Mouse (Mus musculus) heart, adult 2 months (tissue): ENCODE measurements around the gene Mettl24. TPM values are rescaled to one million over a fixed set of nuclear protein-coding genes. Genes with fewer than 3 reads are reported as not detected.

Source experiments
- DNase-seq, 2 experiments: peaks; one replicate each; pipeline ENCODE4 v3.0.0; 2021
- H3K27ac ChIP-seq: fragments of 200-600 bp; 2 replicates; pipeline ENCODE4 v1.8.1; 2022
- H3K27me3 ChIP-seq: fragments of 200-500 bp; 2 replicates; pipeline ENCODE4 v1.6.1; 2012; ENCODE audit warnings: mild to moderate bottlenecking, low read length, inconsistent platforms, mixed read lengths; ENCODE audit not compliant: control insufficient read depth, insufficient read depth
- H3K36me3 ChIP-seq: fragments of 200-500 bp; 2 replicates; pipeline ENCODE4 v1.6.1; 2012; ENCODE audit warnings: low read length, inconsistent platforms; ENCODE audit not compliant: control insufficient read depth, insufficient read depth
- H3K4me1 ChIP-seq: fragments of 200-500 bp; 2 replicates; pipeline ENCODE4 v1.6.1; 2011; ENCODE audit warnings: low read length; ENCODE audit not compliant: control insufficient read depth, insufficient read depth
- H3K4me3 ChIP-seq: fragments of 200-600 bp; 2 replicates; pipeline ENCODE4 v1.8.1; 2022
- H3K79me2 ChIP-seq: fragments of 200-500 bp; replicated peaks from 2 replicates; pipeline ENCODE4 v1.6.1; 2012; ENCODE audit warnings: mild to moderate bottlenecking, inconsistent platforms, low read length, moderate library complexity, mixed read lengths; ENCODE audit not compliant: control insufficient read depth, insufficient read depth
- H3K9ac ChIP-seq: fragments of 200-500 bp; 2 replicates; pipeline ENCODE4 v1.6.1; 2012; ENCODE audit warnings: low read depth, mild to moderate bottlenecking, control low read depth, inconsistent platforms, low read length, mixed read lengths
- CTCF ChIP-seq: fragments of 200-600 bp; IDR thresholded peaks from 2 replicates; pipeline ENCODE4 v1.8.1; 2022; ENCODE audit warnings: antibody characterized with exemption, mild to moderate bottlenecking, moderate library complexity
- EP300 ChIP-seq: fragments of 200-500 bp; IDR thresholded peaks from 2 replicates; pipeline ENCODE4 v1.6.1; 2011; ENCODE audit warnings: low read depth, low read length, control low read depth; ENCODE audit not compliant: insufficient read depth
- POLR2A ChIP-seq: fragments of 200-500 bp; IDR thresholded peaks from 2 replicates; pipeline ENCODE4 v1.6.1; 2011; ENCODE audit warnings: mild to moderate bottlenecking, low read depth, low read length, control low read depth; ENCODE audit not compliant: insufficient read depth
- WGBS: fragments of 180-500 bp; shearing (Covaris S2); methylation state at CpG from one replicate; pipeline ENCODE4 v1.1.7; 2018; 5-methylcytosine and 5-hydroxymethylcytosine counted together
- intact Hi-C: fragments of 180-260 bp; cut with DNase I; formaldehyde crosslinking; loops from one replicate; pipeline ENCODE4 v1.15.1; 2025
- polyA plus RNA-seq: library from polyadenylated mRNA; depleted of rRNA; stranded (reverse); fragments of >200 nt; gene quantifications from 2 replicates; pipeline ENCODE4 v1.2.3, GENCODE M21; 2012
- total RNA-seq, 2 experiments: library from RNA; stranded (reverse); gene quantifications; 2 replicates each; pipeline ENCODE4 v1.2.3; 2021

The Mettl24 gene
- total and polyA plus RNA-seq, 3 experiments: 0.89 to 1.3 (median 1.2) TPM

GRCm38 (mm10) chr10:40641901-40642300, 41.2 kb upstream of the Mettl24 start:
- H3K27ac ChIP-seq: no peak overlapping the region
- H3K27me3 ChIP-seq: no peaks in the 10 kb centered on the region
- intact Hi-C loops: no loop called here
- peak in 1 of 2 experiments; percentile 45 for DNase-seq
- no peaks in the 10 kb centered on the region for H3K79me2 ChIP-seq
- H3K4me1 ChIP-seq: no peaks in the 10 kb centered on the region; the same call in 1 of the 2 replicates
- H3K4me3 ChIP-seq: no peak overlapping the region
- WGBS: 59% methylated on average over 7 of the region's 7 CpGs
- H3K9ac ChIP-seq: no peak overlapping the region
- TF ChIP-seq EP300 (no peak), POLR2A (no peak), CTCF (no peak)
- no peaks in the 10 kb centered on the region; the same call in 1 of the 2 replicates for H3K36me3 ChIP-seq

DNA sequence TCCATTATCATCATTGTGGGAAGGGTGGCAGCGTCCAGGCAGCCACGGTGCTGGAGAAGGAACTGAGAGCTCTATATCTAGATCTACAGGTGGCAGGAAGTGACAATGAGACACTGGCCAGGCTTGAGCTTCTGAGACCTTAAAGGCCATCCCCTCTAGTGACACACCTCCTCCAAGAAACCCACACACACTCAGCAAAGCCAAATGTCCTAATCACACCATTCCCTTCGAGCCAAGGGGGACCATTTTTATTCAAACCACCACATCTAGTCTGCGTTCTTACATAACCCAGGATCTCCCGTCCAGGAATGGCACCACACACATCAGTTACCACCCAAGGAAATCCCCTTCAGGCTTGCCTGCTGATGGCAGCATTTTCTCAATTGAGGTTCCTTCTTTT, 40.0 kb upstream of the Mettl24 start:
- TF ChIP-seq CTCF (no peak), EP300 (no peak), POLR2A (no peak)
- no peaks in the 10 kb centered on the region for H3K27me3 ChIP-seq
- H3K27ac ChIP-seq: no peak overlapping the region
- no peaks in the 10 kb centered on the region; the same call in 1 of the 2 replicates for H3K4me1 ChIP-seq
- no peaks in the 10 kb centered on the region; the same call in 1 of the 2 replicates for H3K36me3 ChIP-seq
- intact Hi-C loops: no loop called here
- WGBS: 67% methylated on average over 5 of the region's 5 CpGs
- DNase-seq: no peak
- no peak overlapping the region for H3K9ac ChIP-seq
- no peaks in the 10 kb centered on the region for H3K79me2 ChIP-seq
- no peak overlapping the region for H3K4me3 ChIP-seq

DNA sequence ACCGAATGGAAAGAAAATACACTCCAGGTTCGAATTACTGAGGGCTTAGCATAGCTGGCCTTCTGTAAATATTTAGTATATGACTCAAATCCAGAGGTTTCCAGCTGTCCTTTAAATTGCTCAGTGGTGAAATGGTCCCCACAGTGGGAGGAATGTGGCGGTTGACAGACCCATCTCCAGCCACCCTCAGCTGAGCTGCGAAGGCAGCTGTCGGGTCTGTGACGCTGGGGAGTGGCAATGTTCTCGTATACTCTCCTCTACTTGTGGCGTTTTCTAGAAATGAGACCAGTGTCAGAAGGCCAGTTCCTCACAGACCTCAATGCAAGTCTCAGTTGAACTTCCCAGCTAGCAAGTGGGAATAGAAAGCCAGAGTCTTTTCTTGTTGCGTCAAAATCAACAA, 38.6 kb upstream of the Mettl24 start:
- H3K36me3 ChIP-seq: no peaks in the 10 kb centered on the region; the same call in 1 of the 2 replicates
- intact Hi-C loops: no loop called here
- WGBS: 71% methylated on average over 9 of the region's 9 CpGs
- H3K79me2 ChIP-seq: no peaks in the 10 kb centered on the region
- H3K27ac ChIP-seq: no peak overlapping the region
- H3K27me3 ChIP-seq: no peaks in the 10 kb centered on the region
- no peaks in the 10 kb centered on the region; the same call in 1 of the 2 replicates for H3K4me1 ChIP-seq
- no peak overlapping the region for H3K9ac ChIP-seq
- TF ChIP-seq POLR2A (no peak), CTCF (no peak), EP300 (no peak)
- DNase-seq: no peak
- no peak overlapping the region for H3K4me3 ChIP-seq

DNA sequence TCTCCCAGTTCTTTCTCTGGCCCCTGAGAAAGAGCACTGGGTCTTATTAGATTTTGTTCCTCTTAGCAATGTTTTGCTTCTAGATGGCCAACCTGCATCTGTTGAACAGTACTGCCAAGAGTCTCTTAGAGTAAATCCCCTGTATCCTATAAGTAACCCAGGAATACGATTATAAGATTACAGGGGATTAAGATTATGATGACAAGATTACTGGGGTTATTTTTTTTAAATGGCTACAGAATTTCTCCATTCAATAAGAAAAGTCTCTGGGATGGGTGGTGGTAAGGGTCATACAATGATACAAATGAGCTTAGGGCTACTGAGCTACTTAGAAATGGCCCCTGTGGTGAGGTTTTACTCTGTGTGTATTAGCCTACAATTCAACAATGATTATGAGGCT, 37.7 kb upstream of the Mettl24 start:
- no peaks in the 10 kb centered on the region for H3K36me3 ChIP-seq
- 64% methylated on average over 1 of the region's 1 CpGs for WGBS
- H3K4me1 ChIP-seq: no peaks in the 10 kb centered on the region; the same call in 1 of the 2 replicates
- intact Hi-C loops: no loop called here
- H3K9ac ChIP-seq: no peak overlapping the region
- H3K79me2 ChIP-seq: no peaks in the 10 kb centered on the region
- no peaks in the 10 kb centered on the region for H3K27me3 ChIP-seq
- no peak overlapping the region for H3K4me3 ChIP-seq
- H3K27ac ChIP-seq: no peak overlapping the region
- no peak for DNase-seq
- TF ChIP-seq CTCF (no peak), EP300 (no peak), POLR2A (no peak)

DNA sequence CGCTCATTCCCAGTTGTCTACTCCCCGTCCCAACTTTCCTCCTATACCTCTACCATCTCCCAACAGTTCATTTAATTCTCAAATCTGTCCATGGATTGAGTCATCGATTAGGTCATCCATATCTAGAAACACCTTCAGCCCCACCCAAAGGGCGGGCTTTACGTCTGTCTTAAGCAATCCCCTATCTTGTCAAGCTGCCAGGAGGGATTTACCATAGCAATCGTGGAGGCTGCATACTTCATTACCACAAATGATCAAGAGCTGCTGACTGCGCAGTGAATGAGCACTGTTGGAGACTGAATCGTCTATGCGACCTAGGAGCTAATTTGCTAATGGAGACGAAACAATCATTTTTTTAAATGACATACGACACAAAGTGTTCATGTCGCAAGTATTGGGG, 34.3 kb upstream of the Mettl24 start:
- intact Hi-C loops: loop anchor here (1.0 kb wide), 1 partner anchor 236 kb away; no protein-coding TSS in a partner anchor
- H3K27me3 ChIP-seq: no peaks in the 10 kb centered on the region
- 83% methylated on average over 12 of the region's 12 CpGs for WGBS
- no peak for DNase-seq
- no peaks in the 10 kb centered on the region for H3K4me1 ChIP-seq
- H3K36me3 ChIP-seq: no peaks in the 10 kb centered on the region
- H3K79me2 ChIP-seq: no peaks in the 10 kb centered on the region
- no peak overlapping the region for H3K4me3 ChIP-seq
- no peak overlapping the region for H3K27ac ChIP-seq
- no peak for TF ChIP-seq POLR2A
- no peak for TF ChIP-seq CTCF
- no peak for TF ChIP-seq EP300
- no peak overlapping the region for H3K9ac ChIP-seq

GRCm38 (mm10) chr10:40649634-40650033, 33.4 kb upstream of the Mettl24 start:
- H3K36me3 ChIP-seq: no peaks in the 10 kb centered on the region
- no peaks in the 10 kb centered on the region for H3K27me3 ChIP-seq
- DNase-seq: no peak
- no peaks in the 10 kb centered on the region for H3K4me1 ChIP-seq
- no peaks in the 10 kb centered on the region for H3K79me2 ChIP-seq
- WGBS: 26% methylated on average over 4 of the region's 4 CpGs
- no peak overlapping the region for H3K9ac ChIP-seq
- no peak overlapping the region for H3K4me3 ChIP-seq
- intact Hi-C loops: loop anchor here (1.0 kb wide), 1 partner anchor 235 kb away; no protein-coding TSS in a partner anchor
- peak; percentile 70 for TF ChIP-seq CTCF
- TF ChIP-seq POLR2A: no peak
- no peak overlapping the region for H3K27ac ChIP-seq
